Mouse (Mus musculus) heart, adult 2 months (tissue): ENCODE results near the gene Hdac5.

ENCODE experiments used
- CTCF ChIP-seq: fragments of 200-600 bp; IDR thresholded peaks from 2 replicates; pipeline ENCODE4 v1.8.1; 2022; ENCODE audit warnings: antibody characterized with exemption, mild to moderate bottlenecking, moderate library complexity
- EP300 ChIP-seq: fragments of 200-500 bp; IDR thresholded peaks from 2 replicates; pipeline ENCODE4 v1.6.1; 2011; ENCODE audit warnings: low read depth, low read length, control low read depth; ENCODE audit not compliant: insufficient read depth
- POLR2A ChIP-seq: fragments of 200-500 bp; IDR thresholded peaks from 2 replicates; pipeline ENCODE4 v1.6.1; 2011; ENCODE audit warnings: mild to moderate bottlenecking, low read depth, low read length, control low read depth; ENCODE audit not compliant: insufficient read depth

- TF ChIP-seq POLR2A (no peak), CTCF (no peak), EP300 (no peak)
Measured at GRCm38 (mm10) chr11:102167539-102167938, 62.4 kb downstream of the Hdac5 start.
